Mouse (Mus musculus): ENCODE results near the gene Gm5244. TPM values are rescaled to one million over a fixed set of nuclear protein-coding genes. Genes with fewer than 3 reads are reported as not detected.

Gene Gm5244
- polyA plus RNA-seq, 1 experiment from 2014 or later, result not detected

- Histone ChIP-seq H3K36me3 (no peaks in the 10 kb centered on the region), H3K9me3 (replicated peaks) (no peaks in the 10 kb centered on the region), H3K4me1 (no peaks in the 10 kb centered on the region), H3K27me3 (ENCODE audit: low read depth, poor library complexity, severe bottlenecking) (no peaks in the 10 kb centered on the region), H3K27ac (no peak overlapping the region), H3K4me3 (no peak overlapping the region)
- no peak for DNase-seq (ENCODE audit: low spot score)
- WGBS, result 79% methylated on average over 4 of the region's 4 CpGs
These were observed 21.9 kb upstream of the Gm5244 start for GRCm38 (mm10) chr19:12824549-12824948.

DNA sequence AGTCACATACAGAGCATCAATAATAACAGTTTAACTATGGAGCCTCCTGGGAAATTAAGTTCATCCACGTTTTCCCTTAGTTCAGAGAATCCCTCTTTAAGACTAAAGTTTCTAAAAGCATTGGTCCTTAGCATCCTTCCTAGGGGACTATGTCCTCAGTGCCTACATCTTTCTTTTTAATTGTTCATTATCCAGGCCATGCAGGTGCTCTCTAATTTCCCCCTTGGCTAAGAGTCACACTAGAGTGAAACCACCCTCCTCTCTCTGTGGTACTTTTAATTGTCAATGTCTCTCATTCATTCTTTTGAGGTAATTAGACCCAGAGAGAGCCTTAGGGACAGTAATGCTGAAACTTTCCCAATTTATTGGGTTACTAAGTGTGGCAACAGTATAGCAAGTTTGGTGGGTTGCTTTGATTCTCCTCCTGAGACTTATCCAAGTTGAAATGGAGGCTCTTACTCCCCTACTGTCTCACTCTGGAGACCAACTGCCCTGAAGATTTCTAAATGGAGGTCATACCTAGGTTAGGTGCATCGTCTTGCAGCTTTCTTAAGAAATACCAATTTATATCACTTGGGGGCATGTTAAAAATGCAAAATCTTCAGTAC is 15.6 kb upstream of the Gm5244 start:
- no peak for DNase-seq (ENCODE audit: low spot score)
- Histone ChIP-seq H3K27me3 (ENCODE audit: low read depth, poor library complexity, severe bottlenecking) (no peaks in the 10 kb centered on the region), H3K27ac (no peak overlapping the region), H3K4me1 (no peaks in the 10 kb centered on the region), H3K36me3 (no peaks in the 10 kb centered on the region), H3K9me3 (replicated peaks) (no peaks in the 10 kb centered on the region), H3K4me3 (no peak overlapping the region)
- WGBS, result 75% methylated on average over 2 of the region's 2 CpGs

GRCm38 (mm10) chr19:12831559-12831958 is 14.9 kb upstream of the Gm5244 start:
- Histone ChIP-seq H3K27me3 (ENCODE audit: low read depth, poor library complexity, severe bottlenecking) (no peaks in the 10 kb centered on the region), H3K4me1 (no peaks in the 10 kb centered on the region), H3K36me3 (no peaks in the 10 kb centered on the region), H3K9me3 (replicated peaks) (no peaks in the 10 kb centered on the region), H3K4me3 (no peak overlapping the region), H3K27ac (no peak overlapping the region)
- WGBS, result 76% methylated on average over 1 of the region's 1 CpGs
- DNase-seq (ENCODE audit: low spot score), result no peak

- H3K27me3 ChIP-seq (ENCODE audit: low read depth, poor library complexity, severe bottlenecking), result no peaks in the 10 kb centered on the region
- no peaks in the 10 kb centered on the region for H3K36me3 ChIP-seq
- no peaks in the 10 kb centered on the region for H3K9me3 ChIP-seq (replicated peaks)
- H3K4me3 ChIP-seq, result no peak overlapping the region
- DNase-seq (ENCODE audit: low spot score), result no peak
- no peak overlapping the region for H3K27ac ChIP-seq
- 85% methylated on average over 3 of the region's 3 CpGs for WGBS
- H3K4me1 ChIP-seq, result no peaks in the 10 kb centered on the region
These were observed 12.9 kb upstream of the Gm5244 start for GRCm38 (mm10) chr19:12833625-12834024.

DNA sequence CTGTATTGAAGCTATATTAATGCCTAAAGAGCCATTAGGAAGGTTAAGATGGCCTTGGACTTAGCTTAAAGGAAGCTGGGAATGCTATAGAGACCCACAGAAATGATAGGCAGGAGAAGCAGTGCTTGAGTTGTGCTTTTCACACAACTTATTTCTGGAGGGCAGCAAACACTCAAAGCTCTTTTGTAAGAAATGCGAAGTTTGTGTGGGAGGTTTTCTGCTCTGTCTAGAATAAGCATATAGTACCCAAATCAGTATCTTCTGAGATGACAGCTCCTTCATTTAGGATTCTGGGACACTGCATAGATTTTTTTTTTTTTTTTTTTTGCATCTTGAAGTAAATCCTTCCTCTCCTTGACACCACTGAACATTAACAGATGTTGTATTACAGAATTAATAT is 8.0 kb upstream of the Gm5244 start:
- WGBS, result 75% methylated on average over 1 of the region's 1 CpGs
- H3K4me1 ChIP-seq, result no peaks in the 10 kb centered on the region
- no peak for DNase-seq (ENCODE audit: low spot score)
- H3K9me3 ChIP-seq (replicated peaks), result no peaks in the 10 kb centered on the region
- H3K4me3 ChIP-seq, result no peak overlapping the region
- H3K27me3 ChIP-seq (ENCODE audit: low read depth, poor library complexity, severe bottlenecking), result no peaks in the 10 kb centered on the region
- no peaks in the 10 kb centered on the region for H3K36me3 ChIP-seq
- H3K27ac ChIP-seq, result no peak overlapping the region

DNA sequence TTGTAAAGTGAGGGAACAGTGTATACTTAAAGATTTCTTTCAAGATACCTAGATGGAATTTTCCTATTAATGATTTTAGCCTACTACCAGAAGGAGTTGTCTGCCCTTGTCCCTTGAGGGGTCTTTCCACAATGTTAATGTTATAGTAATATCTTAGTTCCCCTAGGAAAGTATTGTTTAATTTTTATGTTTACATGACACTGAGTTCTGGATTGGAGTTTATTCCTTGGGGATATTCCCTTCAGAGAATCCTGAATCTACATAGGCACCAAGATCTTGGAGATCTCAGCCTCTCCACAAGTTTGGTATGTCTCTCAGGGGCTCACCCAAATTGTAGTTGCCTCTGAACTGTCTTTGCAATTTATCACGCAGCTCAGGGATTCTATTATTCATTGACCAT is 10.5 kb downstream of the Gm5244 start, which contains the start of gene Olfr1444:
Gene Olfr1444 (plus strand): TSS at position 301 of the 400 bp plus-strand sequence.
- Histone ChIP-seq H3K27ac (no peak within 1 kb of the TSS), H3K36me3 (no peaks in the 10 kb centered on the region), H3K4me3 (no peak within 1 kb of the TSS), H3K9me3 (replicated peaks) (no peaks in the 10 kb centered on the region), H3K4me1 (no peaks in the 10 kb centered on the region), H3K27me3 (ENCODE audit: low read depth, poor library complexity, severe bottlenecking) (no peaks in the 10 kb centered on the region)
- 47% methylated on average over 1 of the region's 1 CpGs for whole genome bisulfite sequencing
- DNase-seq (ENCODE audit: low spot score), result no peak

DNA sequence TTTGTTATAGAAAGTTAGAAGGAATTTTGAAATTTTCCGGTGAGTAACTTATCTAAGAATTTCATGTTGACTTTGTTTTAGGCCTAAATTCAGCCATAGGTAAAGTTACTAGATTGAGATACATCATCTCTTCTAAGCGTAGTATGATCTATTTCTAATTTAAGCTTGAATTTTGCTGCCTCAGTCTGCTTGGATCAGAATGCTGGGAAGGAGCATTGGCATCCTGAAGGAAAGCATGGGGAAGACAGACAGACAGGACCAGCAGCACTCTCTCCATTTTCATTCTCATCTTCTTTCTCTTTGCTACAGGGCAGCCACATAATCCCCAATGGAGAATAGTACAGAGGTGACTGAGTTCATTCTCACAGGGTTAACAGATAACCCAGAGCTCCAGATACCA is 37.1 kb downstream of the Gm5244 start, which contains the start of gene Olfr1445:
Gene Olfr1445 (plus strand): TSS at position 301 of the 400 bp plus-strand sequence.
- WGBS, result 88% methylated on average over 2 of the region's 2 CpGs

DNA sequence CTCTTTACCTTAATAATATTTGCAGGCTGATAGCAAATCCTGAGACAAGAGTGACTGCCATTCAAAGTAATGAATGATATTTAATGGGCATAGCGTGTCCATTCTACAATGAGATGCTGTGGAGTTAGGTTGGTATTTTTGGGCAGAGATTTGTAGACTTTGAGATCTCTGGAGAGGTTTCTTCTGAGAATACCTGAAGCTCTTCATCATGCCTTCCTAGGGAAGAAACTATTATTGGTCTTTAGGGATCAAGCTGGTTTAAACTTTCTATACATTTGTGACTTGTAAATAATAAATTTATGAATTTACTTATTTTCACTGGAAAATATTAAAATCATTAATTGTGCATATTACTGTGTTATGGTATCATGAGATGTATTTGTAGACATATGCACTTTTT is 46.9 kb downstream of the Gm5244 start, which contains the start of gene Olfr1446:
Gene Olfr1446 (minus strand): TSS at position 101 of the 400 bp plus-strand sequence.
- no peak for DNase-seq (ENCODE audit: low spot score)
- no peaks in the 10 kb centered on the region for H3K36me3 ChIP-seq
- no peaks in the 10 kb centered on the region for H3K9me3 ChIP-seq (replicated peaks)
- no peak within 1 kb of the TSS for H3K4me3 ChIP-seq
- no peak within 1 kb of the TSS for H3K27ac ChIP-seq
- no peaks in the 10 kb centered on the region for H3K4me1 ChIP-seq
- H3K27me3 ChIP-seq (ENCODE audit: low read depth, poor library complexity, severe bottlenecking), result no peaks in the 10 kb centered on the region
- 85% methylated on average over 1 of the region's 1 CpGs for WGBS

More for the DNA sequence above, 37.1 kb downstream of the Gm5244 start, which contains the start of gene Olfr1445:
- Histone ChIP-seq H3K9me3 (replicated peaks) (no peaks in the 10 kb centered on the region), H3K27me3 (ENCODE audit: low read depth, poor library complexity, severe bottlenecking) (no peaks in the 10 kb centered on the region), H3K4me3 (no peak within 1 kb of the TSS), H3K27ac (no peak within 1 kb of the TSS), H3K36me3 (no peaks in the 10 kb centered on the region), H3K4me1 (no peaks in the 10 kb centered on the region)
- DNase-seq (ENCODE audit: low spot score), result no peak

Other genes with a start within 250 kb of the Gm5244 start
- not detected in 2 replicates for gene Gm4952, start 246.7 kb upstream of the Gm5244 start, polyA plus RNA-seq (2016; fragmentation: Nextera tagmentation; extraction: Ambion mirVana)
- gene Glyat, start 213.4 kb upstream of the Gm5244 start, polyA plus RNA-seq (2016; fragmentation: Nextera tagmentation; extraction: Ambion mirVana), result not detected in 2 replicates
- gene Olfr1442, start 176.2 kb upstream of the Gm5244 start, polyA plus RNA-seq (2016; fragmentation: Nextera tagmentation; extraction: Ambion mirVana), result not detected in 2 replicates
- not detected in 2 replicates for gene Olfr1443, start 168.6 kb upstream of the Gm5244 start, polyA plus RNA-seq (2016; fragmentation: Nextera tagmentation; extraction: Ambion mirVana)
- not detected in 2 replicates for gene Keg1, start 150.9 kb upstream of the Gm5244 start, polyA plus RNA-seq (2016; fragmentation: Nextera tagmentation; extraction: Ambion mirVana)
- 1.8 and 2.2 TPM in 2 replicates for gene Cntf, start 81.0 kb upstream of the Gm5244 start, polyA plus RNA-seq (2016; fragmentation: Nextera tagmentation; extraction: Ambion mirVana)
- 11.0 and 13.5 TPM in 2 replicates for gene Zfp91, start 50.6 kb upstream of the Gm5244 start, polyA plus RNA-seq (2016; fragmentation: Nextera tagmentation; extraction: Ambion mirVana)
- gene Lpxn, start 50.5 kb upstream of the Gm5244 start, polyA plus RNA-seq (2016; fragmentation: Nextera tagmentation; extraction: Ambion mirVana), result 0.68 and 0.78 TPM in 2 replicates
- gene Olfr1444, start 10.6 kb downstream of the Gm5244 start, polyA plus RNA-seq (2016; fragmentation: Nextera tagmentation; extraction: Ambion mirVana), result not detected in 2 replicates
- gene Olfr1445, start 37.2 kb downstream of the Gm5244 start, polyA plus RNA-seq (2016; fragmentation: Nextera tagmentation; extraction: Ambion mirVana), result not detected in 2 replicates
- gene Olfr1446, start 46.8 kb downstream of the Gm5244 start, polyA plus RNA-seq (2016; fragmentation: Nextera tagmentation; extraction: Ambion mirVana), result not detected in 2 replicates
- not detected in 2 replicates for gene Olfr1447, start 57.1 kb downstream of the Gm5244 start, polyA plus RNA-seq (2016; fragmentation: Nextera tagmentation; extraction: Ambion mirVana)
- gene Olfr1448, start 77.7 kb downstream of the Gm5244 start, polyA plus RNA-seq (2016; fragmentation: Nextera tagmentation; extraction: Ambion mirVana), result not detected in 2 replicates
- not detected in 2 replicates for gene Olfr1449, start 84.2 kb downstream of the Gm5244 start, polyA plus RNA-seq (2016; fragmentation: Nextera tagmentation; extraction: Ambion mirVana)
- not detected in 2 replicates for gene Olfr1450, start 103.6 kb downstream of the Gm5244 start, polyA plus RNA-seq (2016; fragmentation: Nextera tagmentation; extraction: Ambion mirVana)
- not detected in 2 replicates for gene Olfr1451, start 148.3 kb downstream of the Gm5244 start, polyA plus RNA-seq (2016; fragmentation: Nextera tagmentation; extraction: Ambion mirVana)
- gene Olfr1453, start 181.6 kb downstream of the Gm5244 start, polyA plus RNA-seq (2016; fragmentation: Nextera tagmentation; extraction: Ambion mirVana), result not detected in 2 replicates
- gene Olfr1454, start 213.9 kb downstream of the Gm5244 start, polyA plus RNA-seq (2016; fragmentation: Nextera tagmentation; extraction: Ambion mirVana), result not detected in 2 replicates

Measured in limb, embryonic 10.5 days (tissue).